Mouse (Mus musculus) stomach, postnatal 0 days (tissue): ENCODE data around the gene D10Jhu81e.

ENCODE experiments used
- CTCF ChIP-seq: IDR thresholded peaks from 2 replicates; pipeline ENCODE4 v1.5.1; 2016; ENCODE audit warnings: antibody characterized with exemption, low read depth, mild to moderate bottlenecking, moderate library complexity
- EP300 ChIP-seq: optimal IDR thresholded peaks from 2 replicates; pipeline ENCODE3; 2016; ENCODE audit warnings: antibody characterized with exemption

GRCm38 (mm10) chr10:78114521-78115092 lies 55.0 kb downstream of the D10Jhu81e start:
- TF ChIP-seq CTCF: no peak
- no peak for TF ChIP-seq EP300
